ENCODE assay signal across 10 mouse cellular contexts in the genomic region with DNA sequence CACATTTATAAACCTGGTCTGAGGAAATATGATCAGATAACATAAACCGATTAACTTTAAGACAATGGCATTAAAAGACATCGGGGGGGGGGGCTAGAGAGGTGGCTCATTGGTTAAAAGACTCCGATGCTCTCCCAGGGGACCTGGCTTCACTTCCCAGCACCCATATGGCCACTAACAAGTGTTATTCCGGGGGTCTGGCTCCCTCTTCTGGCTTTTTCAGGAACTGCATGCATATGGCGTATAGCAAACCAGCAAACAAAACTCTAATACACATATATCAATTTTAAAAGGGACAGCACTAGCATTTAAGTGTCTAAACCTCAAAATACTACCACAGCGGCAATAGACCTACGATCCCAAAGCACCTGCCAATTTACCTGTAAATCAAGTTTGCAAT.
DNase-seq lines count a peak whose midpoint lies in the region; ATAC-seq and TF ChIP-seq lines count a peak whose summit lies in the region.
"Had no signal": no experiment of that assay in that cellular context is flagged by ENCODE, and none has a peak within 500 bp of the region (broad histone marks: within the 10 kb centered on the region; RNA-seq: fewer than 3 reads in every experiment).

No protein-coding gene starts in this region.

- no peak for TF ChIP-seq EP300 in lung, postnatal 0 days (IDR thresholded peaks at IDR 0.05)

- H3K4me2 ChIP-seq in lung, postnatal 0 days (replicated peaks; ENCODE audit: low read depth, low read length) = no peak overlapping the region

- ATAC-seq in lung, postnatal 0 days = no peak

- H3K4me1 ChIP-seq in lung, postnatal 0 days (ENCODE audit: insufficient read depth, low read depth, low read length) = no peaks in the 10 kb centered on the region
- H3K4me1 ChIP-seq in lung, adult 2 months (ENCODE audit: control insufficient read depth, insufficient read depth, low read length) = no peaks in the 10 kb centered on the region

- 87% methylated on average over 7 of the region's 7 CpGs for WGBS in lung, postnatal 0 days
- WGBS in lung, adult 2 months = 85% methylated on average over 7 of the region's 7 CpGs

- TF ChIP-seq CTCF in lung, postnatal 0 days (IDR thresholded peaks at IDR 0.05) = peak; percentile 44
- no peak for TF ChIP-seq CTCF in lung, adult 2 months (IDR thresholded peaks at IDR 0.05; ENCODE audit: insufficient read depth, low read length)

- DNase-seq in cerebellum, postnatal 36 days = peak; percentile 36 to 39
- no peak for DNase-seq in cerebellum, adult 11-12 months
- no peak for DNase-seq in lung, postnatal 0 days (ENCODE audit: low spot score)
- DNase-seq in lung, adult 2 months = no peak
- DNase-seq in NIH3T3 (ENCODE audit: low read depth) = peak; percentile 10
- peak; percentile 7 for DNase-seq in splenic B cell, adult 2 months (ENCODE audit: low read depth, low spot score)
- DNase-seq in adipocyte (ENCODE audit: low spot score) = no peak
- no peak for DNase-seq in right cerebral cortex, postnatal 10 days (ENCODE audit: low spot score in 2 of 2)
- DNase-seq: heart, postnatal 14 days; midbrain, embryonic 14.5 days had no signal

- H3K4me3 ChIP-seq in lung, postnatal 0 days (ENCODE audit: low read depth, low read length) = no peak overlapping the region
- H3K4me3 ChIP-seq in lung, adult 2 months (replicated peaks; ENCODE audit: extremely low read depth, low read depth, low read length) = no peak overlapping the region

- H3K27ac ChIP-seq in lung, postnatal 0 days (ENCODE audit: low read length) = no peak overlapping the region

- no peaks in the 10 kb centered on the region for H3K36me3 ChIP-seq in lung, postnatal 0 days (ENCODE audit: insufficient read depth, low read length)
- H3K36me3 ChIP-seq in splenic B cell, adult 2 months (ENCODE audit: control insufficient read depth, insufficient read depth, low read length, poor library complexity, severe bottlenecking) = no peaks in the 10 kb centered on the region

- no peak overlapping the region for H3K9ac ChIP-seq in lung, postnatal 0 days (replicated peaks; ENCODE audit: low read depth)

- no peaks in the 10 kb centered on the region for H3K27me3 ChIP-seq in lung, postnatal 0 days (replicated peaks; ENCODE audit: insufficient read depth, low read length)
- no peaks in the 10 kb centered on the region for H3K27me3 ChIP-seq in splenic B cell, adult 2 months (ENCODE audit: control insufficient read depth, insufficient read depth, low read length, poor library complexity, severe bottlenecking)

- no peaks in the 10 kb centered on the region for H3K9me3 ChIP-seq in lung, postnatal 0 days (ENCODE audit: low read length)

- no peak for TF ChIP-seq POLR2A in lung, adult 2 months (IDR thresholded peaks at IDR 0.05; ENCODE audit: borderline replicate concordance, extremely low read depth, low read depth, low read length)

Comparison
In these comparisons a context has a peak if more than half of its experiments do, and no peak if none do; other contexts are left out.
1. DNase-seq: peak in cerebellum, postnatal 36 days (2 of 2), NIH3T3 (single experiment) and splenic B cell, adult 2 months (single experiment); none in cerebellum, adult 11-12 months (single experiment), lung, postnatal 0 days (single experiment), lung, adult 2 months (single experiment), adipocyte (single experiment) and right cerebral cortex, postnatal 10 days (0 of 2).